Mouse (Mus musculus) right cerebral cortex, adult 18-20 months (tissue): ENCODE results near the gene Fstl4.

Experiments
- DNase-seq: peaks from one replicate; pipeline ENCODE4 v3.0.0; 2022; ENCODE audit warnings: mixed read lengths

Gene Fstl4

DNA sequence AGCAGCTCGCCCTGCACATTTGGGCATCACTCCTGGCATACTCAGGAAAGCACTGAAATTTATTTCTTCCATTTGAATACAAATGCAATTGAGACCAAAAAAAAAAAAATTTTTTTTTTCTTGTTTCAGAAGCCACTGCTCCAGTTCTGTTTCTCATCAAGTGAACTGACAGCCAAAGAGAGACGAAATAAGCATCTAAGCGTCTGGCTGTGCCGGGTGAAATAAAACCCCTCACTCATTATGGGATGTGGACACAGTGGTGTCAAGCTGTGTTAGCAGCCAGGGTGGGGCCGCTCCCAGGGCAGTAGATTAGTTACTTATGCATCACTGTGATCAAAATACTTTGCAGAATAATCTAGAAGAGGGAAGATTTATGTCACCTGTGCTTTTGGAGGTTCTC, 327.2 kb downstream of the Fstl4 start:
- no peak for DNase-seq

- DNase-seq, result no peak
Observed at GRCm38 (mm10) chr11:53096871-53097270, 332.4 kb downstream of the Fstl4 start.

DNA sequence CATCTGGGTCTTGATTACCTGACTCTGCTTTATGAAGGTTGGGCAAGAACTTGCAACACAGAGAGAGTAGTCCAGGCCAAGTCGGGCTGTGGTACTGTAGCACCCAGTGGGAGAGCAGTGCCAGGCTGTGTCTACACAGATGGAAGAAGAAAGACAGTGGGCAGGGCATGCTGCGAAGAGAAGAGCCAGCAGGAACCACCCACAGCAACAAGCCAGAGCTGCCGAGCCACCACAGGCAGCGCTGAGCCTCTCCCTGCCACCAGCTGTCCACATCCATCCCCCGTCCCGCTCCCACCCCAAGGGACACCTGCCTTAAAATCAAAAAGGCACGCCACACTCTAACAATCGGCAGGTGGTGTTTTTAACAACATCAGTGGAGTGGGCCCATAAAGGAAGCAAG, 332.9 kb downstream of the Fstl4 start:
- peak; percentile 84 for DNase-seq

- DNase-seq, result no peak
Observed at GRCm38 (mm10) chr11:53097870-53098269, 333.4 kb downstream of the Fstl4 start.

DNA sequence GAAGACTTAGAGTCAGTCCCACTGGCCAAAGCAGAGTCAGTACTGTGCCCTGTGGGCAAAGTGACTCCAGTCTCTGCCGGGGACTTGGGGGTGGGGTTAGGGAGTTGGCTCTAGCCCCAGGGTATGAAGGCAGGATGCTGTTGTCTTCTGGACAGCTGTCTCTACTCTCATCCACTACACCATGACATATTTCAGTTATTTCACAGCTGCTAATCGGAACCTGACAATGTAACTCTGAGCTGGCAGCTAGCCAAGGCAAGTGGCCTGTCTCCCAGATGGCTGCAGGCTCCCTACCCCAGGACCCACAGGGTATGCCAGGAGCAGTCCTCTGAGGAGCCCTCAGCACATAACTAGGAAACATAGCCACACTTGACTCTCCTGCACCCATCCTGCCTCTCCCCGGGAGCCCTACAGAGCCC, 334.4 kb downstream of the Fstl4 start:
- DNase-seq, result no peak

DNA sequence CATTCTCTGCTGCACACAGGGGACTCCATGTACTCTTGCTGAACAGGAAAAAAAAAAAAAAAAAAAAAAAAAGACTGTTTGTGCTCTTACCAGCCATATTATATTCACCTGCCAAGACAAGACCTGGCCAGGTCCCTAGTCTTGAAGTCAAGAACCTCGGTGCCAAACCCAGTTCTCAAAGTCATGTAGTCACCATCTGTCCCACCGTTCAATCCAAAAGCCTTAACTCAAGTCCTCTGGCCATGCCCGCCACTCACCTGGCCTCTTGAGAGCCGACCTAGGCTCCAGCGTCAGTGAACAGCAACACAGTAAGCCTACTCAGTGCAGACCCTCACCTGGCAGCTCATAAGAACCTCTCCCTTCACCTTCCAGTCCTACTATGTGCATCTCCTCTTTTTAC, 334.9 kb downstream of the Fstl4 start:
- no peak for DNase-seq

GRCm38 (mm10) chr11:53101732-53102131, 337.3 kb downstream of the Fstl4 start:
- DNase-seq, result no peak

GRCm38 (mm10) chr11:53103601-53104325, 339.3 kb downstream of the Fstl4 start:
- no peak for DNase-seq

- no peak for DNase-seq
Observed at GRCm38 (mm10) chr11:53107706-53108105, 343.3 kb downstream of the Fstl4 start.

- DNase-seq, result no peak
Observed at GRCm38 (mm10) chr11:53108798-53109197, 344.4 kb downstream of the Fstl4 start.

- DNase-seq, result no peak
Observed at GRCm38 (mm10) chr11:53109701-53110467, 345.4 kb downstream of the Fstl4 start.

DNA sequence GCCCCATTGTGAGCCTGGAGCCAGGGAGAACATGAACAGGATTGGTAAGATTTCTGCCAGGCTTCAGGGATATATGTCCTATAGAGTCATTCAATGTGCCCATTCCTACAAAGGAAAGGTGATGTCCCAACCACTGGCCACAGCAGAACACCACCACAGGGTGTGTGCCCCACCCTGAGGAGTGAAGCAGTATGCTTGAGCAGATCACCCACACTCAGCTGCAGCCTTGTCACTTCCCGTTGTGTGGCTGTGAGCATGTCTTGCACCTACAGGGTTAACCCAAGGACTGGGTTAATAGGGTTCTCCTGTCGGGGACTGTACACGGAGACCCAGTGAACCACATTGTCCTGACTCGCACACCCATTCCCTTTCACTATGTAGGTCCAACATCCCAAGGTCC, 351.3 kb downstream of the Fstl4 start:
- no peak for DNase-seq

DNA sequence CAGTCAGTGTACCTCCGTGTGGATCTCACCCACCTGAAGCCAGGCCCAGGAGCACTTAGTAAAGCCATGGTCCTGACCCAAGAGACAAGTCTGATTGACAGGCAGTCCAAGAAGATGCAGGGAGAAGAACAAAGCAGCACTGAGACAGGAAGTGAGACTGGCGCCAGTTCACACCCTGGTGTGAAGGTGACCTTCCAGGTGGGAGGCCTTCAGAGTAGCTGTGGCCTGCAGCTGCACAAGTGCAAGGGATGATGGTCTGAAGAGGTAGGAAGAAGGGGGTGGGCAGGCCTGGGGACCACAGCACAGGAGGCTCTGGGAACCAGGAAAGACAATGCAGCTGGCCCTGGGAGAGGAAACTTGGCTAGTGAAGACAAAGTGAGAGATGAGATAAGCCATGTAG, 351.9 kb downstream of the Fstl4 start:
- DNase-seq, result no peak

DNA sequence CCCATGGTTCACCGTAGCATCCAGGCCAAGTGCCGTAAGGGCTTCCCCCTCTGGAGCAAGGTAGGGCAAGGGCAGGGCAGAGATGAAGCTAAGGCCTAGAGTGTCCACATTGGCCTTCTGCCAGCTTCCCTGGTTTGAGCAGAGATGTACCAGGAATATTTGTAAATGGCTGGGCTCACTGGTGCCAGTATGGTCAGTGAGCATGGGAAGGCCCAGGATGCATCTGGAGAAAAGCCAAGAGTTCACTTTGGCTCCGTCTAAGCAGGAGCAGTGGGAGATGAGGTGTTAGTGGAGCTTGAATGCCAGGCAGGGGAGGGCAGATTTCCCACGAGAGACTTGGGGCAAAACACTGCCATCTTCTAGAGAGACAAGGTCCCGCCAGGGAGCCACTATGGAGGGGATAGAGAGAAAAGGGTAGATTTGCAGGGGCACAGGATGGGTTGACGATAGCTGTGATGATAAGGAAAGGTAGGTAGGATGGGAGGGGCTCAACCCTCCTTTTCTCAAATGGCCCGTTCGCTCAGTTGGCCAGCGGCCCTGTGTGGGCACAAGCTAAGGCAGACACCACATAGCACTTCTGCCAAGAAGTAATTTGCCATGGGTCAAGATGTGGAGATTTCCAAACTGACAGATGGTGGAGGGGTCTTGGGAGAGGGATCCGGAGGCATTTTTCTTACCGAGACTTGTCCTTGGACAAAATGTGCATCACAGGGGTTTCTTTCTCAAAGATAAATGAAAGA, 354.0 kb downstream of the Fstl4 start:
- DNase-seq, result no peak

DNA sequence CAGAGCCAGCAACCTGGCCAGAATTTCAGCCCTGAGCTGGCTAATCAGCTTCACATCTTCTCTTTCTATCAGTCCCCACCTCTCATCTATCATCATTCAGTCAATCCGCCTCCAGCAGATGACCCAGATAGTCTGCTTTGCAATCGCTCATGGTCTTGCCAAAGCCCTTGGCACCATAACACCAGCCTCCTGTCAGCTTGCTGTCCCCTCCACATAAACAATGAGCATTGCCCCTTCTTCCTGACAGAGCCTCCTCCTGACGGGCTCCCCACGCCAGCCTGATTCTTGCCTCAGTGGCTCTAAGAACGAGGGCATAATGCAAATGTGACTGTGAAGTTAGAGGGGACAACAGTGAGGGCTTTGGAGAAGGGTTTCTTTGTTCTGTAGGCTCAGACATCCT, 355.5 kb downstream of the Fstl4 start:
- DNase-seq, result no peak

- no peak for DNase-seq
Observed at GRCm38 (mm10) chr11:53121208-53121607, 356.8 kb downstream of the Fstl4 start.

- DNase-seq, result no peak
Observed at GRCm38 (mm10) chr11:53124799-53125198, 360.4 kb downstream of the Fstl4 start.

DNA sequence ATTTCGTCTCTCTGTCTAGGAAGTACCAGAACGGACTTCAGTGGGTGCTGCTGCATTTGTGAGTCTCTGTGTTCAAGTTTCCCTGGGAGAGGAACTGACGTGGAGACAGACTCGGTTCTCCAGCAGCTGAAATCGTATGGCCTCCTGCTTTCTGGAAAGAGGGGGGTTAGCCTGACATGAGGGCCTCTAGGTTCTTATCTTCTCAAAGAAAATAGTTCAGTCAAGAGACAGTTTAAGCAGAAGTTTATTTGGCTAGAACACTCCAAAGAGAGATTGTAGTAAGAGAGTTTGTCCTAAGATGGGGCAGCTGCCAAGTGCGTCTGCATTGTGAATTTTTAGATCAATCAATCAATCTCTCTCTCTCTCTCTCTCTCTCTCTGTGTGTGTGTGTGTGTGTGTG, 362.2 kb downstream of the Fstl4 start:
- DNase-seq, result no peak

DNA sequence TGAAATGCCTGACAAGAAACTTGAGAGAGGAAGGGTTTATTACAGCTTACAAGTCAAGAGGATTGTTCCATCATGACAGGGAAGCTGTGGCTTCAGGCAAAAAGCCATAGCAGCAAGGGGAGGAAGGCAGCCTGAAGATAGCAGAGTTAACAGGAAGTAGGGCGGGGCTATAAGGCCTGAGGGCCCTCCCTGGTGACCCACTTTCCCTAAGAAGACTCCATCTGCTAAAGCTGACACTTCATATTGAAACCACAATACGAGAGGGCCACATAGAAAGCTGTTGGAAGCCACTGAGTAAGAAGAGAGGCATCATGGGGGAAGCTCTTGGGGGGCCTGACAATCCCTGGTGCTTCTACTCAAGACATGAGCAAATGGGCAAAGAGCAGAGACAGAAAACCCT, 364.2 kb downstream of the Fstl4 start:
- DNase-seq, result no peak

- no peak for DNase-seq
Observed at GRCm38 (mm10) chr11:53132406-53133035, 368.1 kb downstream of the Fstl4 start.

GRCm38 (mm10) chr11:53136371-53136770, 371.9 kb downstream of the Fstl4 start:
- DNase-seq, result no peak

GRCm38 (mm10) chr11:53137381-53137780, 372.9 kb downstream of the Fstl4 start:
- no peak for DNase-seq

- DNase-seq, result no peak
Observed at GRCm38 (mm10) chr11:53138212-53138611, 373.8 kb downstream of the Fstl4 start.
